Mouse (Mus musculus) hindbrain, embryonic 10.5 days (tissue): Measurements from ENCODE around the gene Anxa7. TPM values are rescaled to one million over a fixed set of nuclear protein-coding genes. Genes with fewer than 3 reads are reported as not detected.

Source experiments
- DNase-seq: peaks from one replicate; pipeline ENCODE4 v3.0.0-alpha.2; 2017; ENCODE audit warnings: low spot score
- H3K27ac ChIP-seq: fragments of 300-500 bp; sonication (generic); 2 replicates; pipeline ENCODE4 v1.5.1; 2016; ENCODE audit warnings: mild to moderate bottlenecking, moderate library complexity
- H3K27me3 ChIP-seq: fragments of 300-500 bp; sonication (generic); 2 replicates; pipeline ENCODE4 v1.6.1; 2016; ENCODE audit warnings: mild to moderate bottlenecking; ENCODE audit not compliant: poor library complexity, insufficient read depth, severe bottlenecking
- H3K36me3 ChIP-seq: fragments of 300-500 bp; sonication (generic); 2 replicates; pipeline ENCODE4 v1.6.1; 2016; ENCODE audit warnings: mild to moderate bottlenecking, moderate library complexity
- H3K4me1 ChIP-seq: fragments of 300-500 bp; sonication (generic); replicated peaks from 2 replicates; pipeline ENCODE4 v1.6.1; 2016; ENCODE audit warnings: mild to moderate bottlenecking
- H3K4me3 ChIP-seq: fragments of 300-500 bp; sonication (generic); 2 replicates; pipeline ENCODE4 v1.5.1; 2016; ENCODE audit warnings: mild to moderate bottlenecking, moderate library complexity
- H3K9me3 ChIP-seq: fragments of 300-500 bp; sonication (generic); 2 replicates; pipeline ENCODE4 v1.6.1; 2016; ENCODE audit warnings: mild to moderate bottlenecking, moderate library complexity
- WGBS: fragments of 180-500 bp; shearing (Covaris S2); methylation state at CpG from one replicate; pipeline ENCODE4 v1.1.7; 2016; 5-methylcytosine and 5-hydroxymethylcytosine counted together
- polyA plus RNA-seq: library from polyadenylated mRNA; unstranded; fragments of >200 nt; fragmentation: Nextera tagmentation; extraction: Ambion mirVana; gene quantifications from 2 replicates; pipeline ENCODE4 v1.2.1, GENCODE M21; 2016

Gene Anxa7
- polyA plus RNA-seq = 12.8 and 16.2 TPM in 2 replicates

- peak within 1 kb of the TSS; percentile 78 for H3K4me3 ChIP-seq
- peaks cover 20% of the 10 kb centered on the region for H3K4me1 ChIP-seq
- 2% methylated on average over 48 of the region's 48 CpGs for WGBS
- H3K27me3 ChIP-seq = peaks cover 12% of the 10 kb centered on the region
- H3K9me3 ChIP-seq = no peaks in the 10 kb centered on the region
- H3K27ac ChIP-seq = peak within 1 kb of the TSS; percentile 79
- H3K36me3 ChIP-seq = peaks cover 14% of the 10 kb centered on the region
- DNase-seq = peak; percentile 69
Measured at GRCm38 (mm10) chr14:20479291-20480194, at the start of gene Anxa7. Gene Anxa7, minus strand, starts transcription at chr14:20480133.

- H3K4me1 ChIP-seq = no peaks in the 10 kb centered on the region
- peaks cover 47% of the 10 kb centered on the region for H3K36me3 ChIP-seq
- H3K4me3 ChIP-seq = no peak overlapping the region
- DNase-seq = no peak
- no peaks in the 10 kb centered on the region for H3K27me3 ChIP-seq
- H3K27ac ChIP-seq = no peak overlapping the region
- 92% methylated on average over 4 of the region's 4 CpGs for WGBS
- H3K9me3 ChIP-seq = no peaks in the 10 kb centered on the region
Measured at GRCm38 (mm10) chr14:20529643-20530042, 49.7 kb upstream of the Anxa7 start.

GRCm38 (mm10) chr14:20520179-20520578, 40.2 kb upstream of the Anxa7 start:
- 97% methylated on average over 2 of the region's 2 CpGs for WGBS
- Histone ChIP-seq H3K9me3 (no peaks in the 10 kb centered on the region), H3K27me3 (no peaks in the 10 kb centered on the region), H3K4me1 (no peaks in the 10 kb centered on the region), H3K27ac (no peak overlapping the region), H3K4me3 (no peak overlapping the region), H3K36me3 (peaks cover 83% of the 10 kb centered on the region)
- no peak for DNase-seq

- Histone ChIP-seq H3K27ac (no peak overlapping the region), H3K36me3 (peaks cover 56% of the 10 kb centered on the region), H3K27me3 (no peaks in the 10 kb centered on the region), H3K4me1 (no peaks in the 10 kb centered on the region), H3K4me3 (no peak overlapping the region), H3K9me3 (no peaks in the 10 kb centered on the region)
- WGBS = 80% methylated on average over 2 of the region's 2 CpGs
- DNase-seq = no peak
Measured at GRCm38 (mm10) chr14:20508424-20508823, 28.5 kb upstream of the Anxa7 start.

GRCm38 (mm10) chr14:20502966-20503365, 23.0 kb upstream of the Anxa7 start:
- no peak for DNase-seq
- 97% methylated on average over 10 of the region's 10 CpGs for WGBS
- Histone ChIP-seq H3K4me3 (no peak overlapping the region), H3K9me3 (no peaks in the 10 kb centered on the region), H3K4me1 (no peaks in the 10 kb centered on the region), H3K27me3 (no peaks in the 10 kb centered on the region), H3K36me3 (peaks cover 61% of the 10 kb centered on the region), H3K27ac (no peak overlapping the region)

- no peaks in the 10 kb centered on the region for H3K27me3 ChIP-seq
- no peak overlapping the region for H3K4me3 ChIP-seq
- 92% methylated on average over 3 of the region's 3 CpGs for WGBS
- DNase-seq = no peak
- H3K36me3 ChIP-seq = peaks cover 66% of the 10 kb centered on the region
- no peaks in the 10 kb centered on the region for H3K9me3 ChIP-seq
- H3K4me1 ChIP-seq = no peaks in the 10 kb centered on the region
- no peak overlapping the region for H3K27ac ChIP-seq
Measured at GRCm38 (mm10) chr14:20499982-20500381, 20.0 kb upstream of the Anxa7 start.

GRCm38 (mm10) chr14:20496603-20497002, 16.7 kb upstream of the Anxa7 start, which contains the start of gene Mss51:
Gene Mss51, minus strand, starts transcription at chr14:20496901.
- WGBS = 81% methylated on average over 2 of the region's 2 CpGs
- H3K4me1 ChIP-seq = no peaks in the 10 kb centered on the region
- peaks cover 70% of the 10 kb centered on the region for H3K36me3 ChIP-seq
- no peak for DNase-seq
- H3K27me3 ChIP-seq = no peaks in the 10 kb centered on the region
- H3K27ac ChIP-seq = no peak within 1 kb of the TSS
- H3K9me3 ChIP-seq = no peaks in the 10 kb centered on the region
- H3K4me3 ChIP-seq = no peak within 1 kb of the TSS

- peaks cover 58% of the 10 kb centered on the region for H3K36me3 ChIP-seq
- no peaks in the 10 kb centered on the region for H3K27me3 ChIP-seq
- no peaks in the 10 kb centered on the region for H3K9me3 ChIP-seq
- DNase-seq = no peak
- whole genome bisulfite sequencing = 95% methylated on average over 5 of the region's 5 CpGs
- no peak overlapping the region for H3K27ac ChIP-seq
- H3K4me3 ChIP-seq = no peak overlapping the region
- H3K4me1 ChIP-seq = no peaks in the 10 kb centered on the region
Measured at GRCm38 (mm10) chr14:20486031-20486430, 6.1 kb upstream of the Anxa7 start.

- 88% methylated on average over 7 of the region's 7 CpGs for WGBS
Measured at GRCm38 (mm10) chr14:20482051-20482751, 2.3 kb upstream of the Anxa7 start.

GRCm38 (mm10) chr14:20481211-20481610, 1.3 kb upstream of the Anxa7 start:
- Histone ChIP-seq H3K27me3 (peaks cover 12% of the 10 kb centered on the region), H3K27ac (no peak overlapping the region), H3K4me3 (no peak overlapping the region), H3K4me1 (peaks cover 20% of the 10 kb centered on the region), H3K36me3 (peaks cover 25% of the 10 kb centered on the region), H3K9me3 (no peaks in the 10 kb centered on the region)
- WGBS = 22% methylated on average over 5 of the region's 5 CpGs
- DNase-seq = no peak

More at GRCm38 (mm10) chr14:20482051-20482751, 2.3 kb upstream of the Anxa7 start:
- Histone ChIP-seq H3K27ac (no peak overlapping the region), H3K9me3 (no peaks in the 10 kb centered on the region), H3K4me1 (peaks cover 20% of the 10 kb centered on the region), H3K4me3 (no peak overlapping the region), H3K36me3 (peaks cover 35% of the 10 kb centered on the region), H3K27me3 (peaks cover 12% of the 10 kb centered on the region)
- no peak for DNase-seq

- peaks cover 12% of the 10 kb centered on the region for H3K27me3 ChIP-seq
- DNase-seq = no peak
- peaks cover 20% of the 10 kb centered on the region for H3K4me1 ChIP-seq
- H3K27ac ChIP-seq = peak overlapping the region; percentile 79; the same call in 1 of the 2 replicates
- peaks cover 21% of the 10 kb centered on the region for H3K36me3 ChIP-seq
- H3K4me3 ChIP-seq = peak overlapping the region; percentile 78
- 67% methylated on average over 1 of the region's 1 CpGs for WGBS
- H3K9me3 ChIP-seq = no peaks in the 10 kb centered on the region
Measured at GRCm38 (mm10) chr14:20480195-20480579, 254 bp upstream of the Anxa7 start.

- no peak for DNase-seq
- peak overlapping the region; percentile 79; the same call in 1 of the 2 replicates for H3K27ac ChIP-seq
- peaks cover 20% of the 10 kb centered on the region for H3K4me1 ChIP-seq
- 25% methylated on average over 7 of the region's 7 CpGs for WGBS
- peaks cover 12% of the 10 kb centered on the region for H3K27me3 ChIP-seq
- peak overlapping the region; percentile 78 for H3K4me3 ChIP-seq
- no peaks in the 10 kb centered on the region for H3K9me3 ChIP-seq
- peaks cover 7% of the 10 kb centered on the region for H3K36me3 ChIP-seq
Measured at GRCm38 (mm10) chr14:20478801-20479200, 1.1 kb downstream of the Anxa7 start.

GRCm38 (mm10) chr14:20478385-20478784, 1.5 kb downstream of the Anxa7 start:
- peaks cover 20% of the 10 kb centered on the region for H3K4me1 ChIP-seq
- peak overlapping the region; percentile 78 for H3K4me3 ChIP-seq
- H3K27me3 ChIP-seq = peaks cover 12% of the 10 kb centered on the region
- DNase-seq = no peak
- H3K9me3 ChIP-seq = no peaks in the 10 kb centered on the region
- WGBS = 60% methylated on average over 3 of the region's 3 CpGs
- no peak overlapping the region for H3K27ac ChIP-seq
- H3K36me3 ChIP-seq = peaks cover 3% of the 10 kb centered on the region
